Mouse (Mus musculus): ENCODE data around the gene Sec1.

DNA sequence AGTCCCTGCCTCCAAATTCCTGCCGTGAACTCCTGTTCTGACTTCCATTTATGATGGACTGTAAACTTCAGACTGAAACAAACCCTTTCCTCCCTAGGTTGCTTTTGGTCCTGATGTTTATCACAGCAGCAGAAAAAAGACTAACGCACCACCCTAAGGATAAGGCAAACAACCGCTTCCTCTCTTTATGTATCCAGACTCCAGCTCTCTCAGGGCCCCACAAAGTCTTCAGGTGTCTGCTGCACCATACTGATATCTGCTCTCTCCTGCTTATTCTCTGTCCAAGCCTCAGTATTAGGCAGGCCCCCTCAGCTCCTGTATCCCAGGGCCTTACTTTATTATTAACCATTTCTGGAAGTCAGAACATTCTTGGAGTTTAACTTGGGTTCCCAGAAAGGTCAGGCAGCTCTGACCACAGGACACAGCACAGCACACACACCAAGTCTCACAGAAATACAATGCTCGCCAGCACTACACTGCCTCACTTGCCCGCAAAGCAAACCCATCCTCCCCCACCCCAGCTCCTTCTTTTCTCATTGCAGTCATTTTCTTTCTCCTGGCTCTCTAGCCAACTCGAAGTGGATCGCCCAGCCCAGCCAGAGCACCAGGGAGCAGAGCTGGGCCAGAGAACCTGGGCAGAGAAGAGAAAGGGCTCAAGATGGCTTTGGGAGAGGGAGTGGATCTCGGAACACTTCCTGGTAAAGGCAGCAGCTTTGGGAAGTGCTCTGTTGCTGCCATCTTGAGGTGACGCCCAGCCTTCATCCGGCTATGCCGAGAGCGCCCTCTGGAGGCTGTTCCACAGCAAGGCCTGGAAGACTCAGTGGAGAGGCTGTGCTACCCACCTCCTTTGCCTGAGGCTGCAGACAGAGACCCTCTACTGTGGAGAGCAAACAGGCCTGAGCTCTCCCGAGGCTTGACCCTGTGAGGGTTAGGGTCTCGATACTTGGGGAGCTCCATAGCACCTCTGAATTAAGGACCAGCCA, 11.8 kb downstream of the Sec1 start:
- TF ChIP-seq CTCF (IDR thresholded peaks at IDR 0.05; ENCODE audit: low read depth) (peak; percentile 99), EP300 (IDR thresholded peaks at IDR 0.05; ENCODE audit: low read depth) (no peak)
